Mouse (Mus musculus): ENCODE measurements at regions not wholly inside any gene's neighbourhood (a gene's known extent, or its start where the extent isn't known, plus 50 kb on each side); places are given as distances from the start of the nearest gene placed in this dataset.

DNA sequence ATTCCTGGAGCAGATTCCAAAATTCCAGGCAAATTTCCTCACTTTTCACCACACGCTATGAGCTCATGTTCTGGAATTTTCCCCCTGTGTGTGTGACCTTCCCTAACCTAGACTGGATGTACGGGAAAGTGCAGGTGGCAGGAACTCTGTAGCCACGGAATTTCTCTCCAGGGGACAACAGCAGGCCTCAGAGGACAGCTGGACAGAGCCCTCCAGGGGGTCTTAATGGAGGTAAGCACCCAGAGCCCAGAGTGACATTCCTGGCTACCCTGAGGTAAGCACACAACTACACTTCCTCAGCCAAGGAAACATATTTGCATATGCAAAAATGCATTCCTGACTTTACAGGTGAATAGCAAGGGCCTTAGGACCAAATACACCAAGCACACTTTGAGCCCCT lies 135.8 kb downstream of the Fam43a start:
- no peak for DNase-seq (ENCODE audit: low read depth, low spot score)

DNA sequence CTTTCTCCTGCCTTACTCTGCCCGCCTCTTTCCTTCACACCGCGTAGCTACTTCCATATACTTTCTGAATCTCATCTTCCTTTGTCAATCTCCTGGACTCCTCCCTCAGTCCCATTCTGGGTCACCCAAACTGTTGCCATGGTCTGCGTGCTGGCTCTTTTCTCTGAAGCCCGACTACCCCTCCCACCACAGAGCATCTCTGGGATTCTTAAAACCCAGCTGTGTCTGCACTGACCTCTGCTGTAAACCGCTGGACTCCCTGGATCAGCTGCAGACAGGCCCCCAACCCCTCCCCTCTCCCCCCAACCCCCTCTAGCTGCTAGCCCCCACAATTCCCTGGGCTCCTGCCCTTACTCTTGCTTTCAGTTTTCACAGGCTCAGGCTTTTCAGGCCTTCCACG lies 136.4 kb downstream of the Fam43a start:
- no peak for DNase-seq (ENCODE audit: low read depth, low spot score)

DNA sequence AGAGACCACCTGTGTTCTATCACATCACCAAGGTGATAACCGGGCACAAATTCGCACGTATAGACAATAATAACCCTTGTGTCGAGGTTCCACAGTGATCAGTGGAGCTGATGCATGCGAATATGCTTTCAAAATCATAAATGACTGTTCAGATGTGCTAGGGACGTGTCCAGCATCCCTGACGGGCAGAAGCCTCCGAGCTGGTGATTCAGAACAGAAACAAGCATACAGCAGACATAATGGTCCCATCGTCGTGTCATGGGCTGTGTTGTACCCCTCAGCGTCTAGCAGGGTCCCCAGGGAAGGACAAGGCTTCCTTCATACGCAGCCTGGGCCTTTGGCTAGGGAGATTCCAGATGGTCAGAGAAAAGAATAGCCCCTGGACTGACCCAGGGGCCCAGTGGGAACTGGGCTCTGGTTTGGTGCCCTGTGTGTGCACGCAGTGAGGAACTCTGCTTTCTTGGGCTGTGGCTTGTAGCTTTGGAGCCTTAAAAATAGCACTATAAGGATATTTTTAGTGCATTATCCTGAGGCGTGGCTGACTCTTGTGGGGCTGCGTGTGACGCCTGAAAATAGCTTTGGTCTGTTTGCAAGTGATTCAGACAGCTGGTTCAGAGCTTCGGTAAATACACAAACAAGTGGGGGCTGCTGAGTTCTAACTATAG lies 137.3 kb downstream of the Fam43a start:
- DNase-seq (ENCODE audit: low read depth, low spot score) = no peak

DNA sequence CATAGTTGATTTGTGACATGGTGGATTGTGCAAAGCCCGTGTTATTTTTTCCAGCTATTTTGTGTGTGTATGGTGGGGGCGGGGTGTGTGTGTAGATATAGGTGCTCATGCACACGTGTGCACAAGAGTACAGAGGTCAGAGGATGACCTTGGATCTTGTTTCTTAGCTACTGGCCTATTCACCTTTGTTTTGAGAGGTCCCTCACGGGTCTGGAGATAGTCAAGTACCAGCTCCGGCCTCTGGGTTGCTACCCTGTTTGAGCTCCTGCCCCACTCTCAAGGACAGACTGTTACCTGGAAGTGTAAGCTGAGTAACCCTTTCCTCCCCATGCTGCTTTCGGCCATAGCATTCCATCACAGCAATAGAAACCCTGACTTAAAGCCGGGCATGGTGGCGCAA lies 138.0 kb downstream of the Fam43a start:
- no peak for DNase-seq (ENCODE audit: low read depth, low spot score)

DNA sequence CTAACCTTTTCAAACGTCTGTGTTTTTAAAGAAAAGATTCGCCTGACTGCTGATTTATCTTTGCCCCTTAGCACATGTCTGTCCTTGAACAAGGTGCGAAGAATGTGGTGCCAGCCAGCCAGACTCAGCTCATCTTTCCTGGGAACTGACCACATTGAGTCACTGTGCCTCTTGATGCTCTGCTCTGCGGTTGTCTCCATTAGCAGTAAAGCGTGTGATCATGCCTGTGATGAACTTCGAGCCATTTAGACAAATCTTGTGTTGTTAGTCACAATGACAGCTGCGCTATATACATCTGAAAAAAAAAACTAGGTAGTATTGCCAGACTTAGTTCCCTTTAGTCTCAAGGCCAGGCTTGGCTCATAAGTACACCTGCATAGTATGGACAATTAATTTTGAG lies 140.1 kb downstream of the Fam43a start:
- no peak for DNase-seq (ENCODE audit: low read depth, low spot score)

DNA sequence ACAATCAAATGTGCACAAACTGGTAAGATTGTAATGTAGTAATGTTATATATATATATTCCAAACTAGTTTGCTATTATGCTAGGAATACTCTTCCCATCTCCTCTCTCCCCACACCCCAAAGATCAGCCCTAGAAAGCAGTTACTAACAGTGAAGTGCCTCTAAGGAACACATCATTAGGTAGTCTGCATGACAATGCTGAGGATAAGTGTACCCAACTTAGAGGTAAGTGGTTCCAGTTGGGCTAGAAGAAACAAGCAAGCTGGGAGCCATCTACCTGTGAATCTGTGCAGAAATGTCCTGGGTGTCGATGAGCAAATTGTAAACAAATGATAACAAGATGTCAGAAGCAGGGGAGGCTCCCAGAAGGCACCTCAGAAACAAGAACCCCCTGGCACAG lies 141.7 kb downstream of the Fam43a start:
- DNase-seq (ENCODE audit: low read depth, low spot score) = no peak

DNA sequence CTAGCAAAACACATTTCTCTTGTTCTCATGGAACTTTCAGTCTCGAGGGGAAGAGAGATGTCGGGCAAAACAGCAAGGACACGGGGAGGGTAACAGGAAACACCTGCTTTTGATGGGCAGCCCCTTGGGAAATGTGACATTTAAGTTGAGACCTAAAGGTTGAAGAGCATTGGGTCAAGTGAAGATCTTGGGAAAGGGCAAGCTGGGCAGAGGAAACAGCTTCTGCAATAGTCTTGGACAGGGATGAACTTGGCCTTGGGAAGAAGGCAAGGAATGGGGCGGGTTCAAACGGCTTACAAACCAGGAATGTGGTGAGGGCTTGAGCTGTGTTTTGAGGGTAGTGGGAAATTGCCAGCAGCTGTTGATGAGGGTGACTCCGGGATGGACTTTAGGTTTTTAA lies 143.0 kb downstream of the Fam43a start:
- DNase-seq (ENCODE audit: low read depth, low spot score) = no peak

DNA sequence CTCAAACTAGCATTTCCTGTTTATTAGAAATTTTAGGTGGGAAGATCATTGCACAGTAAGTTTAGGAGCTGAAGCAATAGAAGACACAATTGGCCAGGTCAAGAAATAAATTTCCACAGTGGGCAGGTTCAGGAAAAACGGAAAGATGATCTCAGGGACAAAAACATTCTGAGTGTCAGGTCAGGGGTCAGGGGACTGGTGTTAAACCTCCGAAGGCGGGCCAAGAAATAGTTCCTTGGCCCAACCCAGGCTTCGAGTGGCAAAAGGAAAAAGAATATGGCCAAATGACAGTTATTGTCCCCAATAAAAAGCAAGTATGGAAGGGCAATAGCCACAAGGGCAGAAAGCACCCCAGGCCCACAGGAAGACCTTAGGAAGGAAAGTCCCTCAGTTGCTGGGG lies 144.0 kb downstream of the Fam43a start:
- no peak for DNase-seq (ENCODE audit: low read depth, low spot score)

DNA sequence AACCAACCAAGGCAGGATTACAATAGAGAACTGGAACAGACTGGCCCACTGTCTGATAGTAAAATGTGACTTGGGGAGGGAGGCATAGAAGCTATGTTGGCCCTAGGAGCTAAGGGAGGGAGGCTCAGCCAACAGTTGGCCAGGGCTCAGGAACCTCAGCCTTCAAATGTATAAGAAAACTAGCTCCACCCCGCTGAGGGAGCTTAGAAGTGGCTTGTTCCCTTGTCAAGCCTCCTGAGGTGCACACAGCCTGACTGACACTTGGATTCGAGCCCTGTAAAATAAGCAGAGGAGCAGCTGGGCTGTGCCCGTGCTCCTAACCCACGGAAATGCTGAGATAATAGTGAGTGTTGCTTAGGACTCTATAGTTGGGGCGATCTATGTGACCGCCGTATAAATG lies 144.7 kb downstream of the Fam43a start:
- DNase-seq (ENCODE audit: low read depth, low spot score) = no peak

DNA sequence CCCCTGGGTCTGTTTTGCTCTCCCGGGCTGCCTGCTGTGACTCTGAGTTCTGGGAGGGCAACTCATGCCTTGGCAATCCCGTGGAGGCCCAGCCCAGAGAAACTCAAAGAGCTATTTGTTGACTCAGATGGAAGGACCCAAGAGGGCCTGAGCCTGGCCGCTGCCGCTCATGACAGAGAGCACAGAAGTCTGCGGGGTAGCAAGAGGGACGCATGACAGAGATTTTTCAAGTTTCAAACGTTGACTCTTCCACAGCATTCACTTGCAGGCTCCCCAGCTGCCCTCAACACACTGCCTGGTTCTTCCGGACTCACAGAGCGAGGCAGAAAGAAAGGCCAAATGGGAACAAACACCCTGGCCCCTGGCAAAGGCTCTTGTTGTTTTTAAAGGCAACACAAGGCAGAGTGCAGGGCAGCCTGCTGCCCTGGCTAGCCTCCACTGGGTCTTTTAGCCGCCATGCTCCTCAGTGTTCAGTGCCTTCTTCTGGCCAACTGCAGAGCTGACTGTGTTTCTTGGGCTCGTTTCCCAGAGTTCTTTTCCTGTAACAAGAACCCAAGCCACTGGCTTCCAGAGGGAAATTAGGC lies 146.2 kb downstream of the Fam43a start:
- DNase-seq (ENCODE audit: low read depth, low spot score) = no peak

DNA sequence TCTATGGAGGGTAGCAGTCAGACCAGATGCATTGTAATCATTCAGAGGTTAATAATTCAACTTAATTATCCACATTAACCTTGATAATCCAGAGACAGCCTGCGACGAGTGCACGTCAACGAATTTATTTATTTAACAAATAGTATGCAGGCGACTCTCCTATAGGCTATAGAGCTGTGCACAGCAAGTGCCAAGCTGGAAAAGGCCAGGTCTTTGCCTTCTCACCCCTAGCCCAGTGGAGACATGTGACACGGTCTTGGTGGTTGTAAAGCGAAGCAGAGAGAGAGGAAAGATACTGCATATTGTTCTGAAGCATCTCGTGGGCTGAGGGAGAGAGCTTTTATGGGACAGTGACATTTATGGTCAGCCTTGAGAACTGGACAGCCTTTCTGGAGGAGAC lies 146.7 kb downstream of the Fam43a start:
- DNase-seq (ENCODE audit: low read depth, low spot score) = no peak

DNA sequence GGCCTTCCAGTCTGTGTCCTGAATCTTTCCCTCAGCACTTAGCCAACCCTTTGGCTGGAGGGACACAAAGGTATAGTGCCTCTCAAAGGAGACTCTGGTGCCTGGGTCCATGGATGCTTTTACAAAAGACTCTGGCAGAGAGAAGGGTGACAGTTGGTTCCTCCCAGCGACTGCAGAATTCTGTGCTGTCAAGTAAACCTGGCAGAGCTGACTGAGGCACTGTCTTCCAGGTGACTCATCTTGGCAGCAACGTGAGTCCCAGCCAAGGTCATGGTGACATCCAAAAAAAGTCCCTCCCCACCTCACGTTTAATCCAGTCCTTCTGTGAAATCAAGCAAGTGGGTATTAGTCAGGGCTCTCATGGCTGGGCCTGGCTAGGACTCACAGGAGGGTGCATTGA lies 150.3 kb downstream of the Fam43a start:
- no peak for DNase-seq (ENCODE audit: low read depth, low spot score)

DNA sequence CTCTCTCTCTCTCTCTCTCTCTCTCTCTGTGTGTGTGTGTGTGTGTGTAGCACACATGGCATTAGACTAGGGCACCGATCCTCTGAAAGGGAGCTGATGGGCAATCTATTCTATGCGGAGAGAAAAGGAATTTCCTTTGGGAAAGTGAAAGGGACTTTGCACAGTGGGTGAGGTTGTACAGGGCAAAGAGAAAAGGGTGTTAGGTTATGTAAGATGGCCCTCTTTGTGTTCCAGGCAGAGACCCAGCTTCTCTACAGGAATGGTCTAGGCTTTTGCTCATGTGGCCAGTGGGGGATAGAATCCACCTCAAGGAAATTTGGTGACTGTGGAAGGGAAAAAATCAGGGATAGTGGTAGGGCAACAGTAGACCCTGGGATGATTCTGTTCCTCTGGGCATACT lies 156.2 kb downstream of the Fam43a start:
- DNase-seq (ENCODE audit: low read depth, low spot score) = no peak

DNA sequence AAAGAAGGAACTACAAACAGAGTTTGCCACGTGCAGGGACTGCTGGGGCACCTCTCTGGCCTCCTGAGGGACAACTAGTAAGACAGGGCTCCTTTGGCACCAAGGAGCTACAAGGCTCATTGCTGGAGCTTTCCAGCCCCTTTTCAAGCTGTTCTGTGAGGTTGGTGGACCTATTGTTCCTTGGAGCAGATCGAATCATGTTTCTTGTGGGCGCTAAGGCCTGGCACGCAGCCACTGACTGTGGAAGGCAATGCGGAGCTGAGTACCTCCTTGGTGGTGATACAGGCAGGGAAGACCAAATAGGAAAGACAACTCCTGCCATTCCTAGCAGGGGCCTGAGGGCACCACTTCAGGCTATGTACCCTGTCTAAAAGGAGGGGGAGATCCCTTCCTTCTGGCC lies 157.2 kb downstream of the Fam43a start:
- DNase-seq (ENCODE audit: low read depth, low spot score) = no peak

DNA sequence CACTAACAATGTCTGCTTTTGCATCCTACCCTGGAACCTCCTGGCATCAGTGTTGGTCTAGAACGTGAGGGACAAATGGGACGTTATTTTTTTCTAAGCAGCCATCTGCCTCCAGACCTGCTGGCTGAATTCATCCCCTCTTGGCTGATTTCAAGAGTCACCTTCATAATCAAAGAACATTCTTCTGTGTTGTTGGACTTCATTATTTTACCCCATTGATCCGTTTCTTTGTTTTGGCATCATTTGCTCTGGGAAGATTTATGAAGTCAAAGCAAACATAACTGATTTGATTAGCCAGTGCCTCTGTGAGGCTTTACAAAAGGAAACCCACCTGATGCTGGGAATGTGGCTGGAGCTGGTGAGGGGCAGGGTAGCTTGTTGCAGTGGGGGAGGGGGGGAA lies 158.0 kb downstream of the Fam43a start:
- no peak for DNase-seq (ENCODE audit: low read depth, low spot score)

DNA sequence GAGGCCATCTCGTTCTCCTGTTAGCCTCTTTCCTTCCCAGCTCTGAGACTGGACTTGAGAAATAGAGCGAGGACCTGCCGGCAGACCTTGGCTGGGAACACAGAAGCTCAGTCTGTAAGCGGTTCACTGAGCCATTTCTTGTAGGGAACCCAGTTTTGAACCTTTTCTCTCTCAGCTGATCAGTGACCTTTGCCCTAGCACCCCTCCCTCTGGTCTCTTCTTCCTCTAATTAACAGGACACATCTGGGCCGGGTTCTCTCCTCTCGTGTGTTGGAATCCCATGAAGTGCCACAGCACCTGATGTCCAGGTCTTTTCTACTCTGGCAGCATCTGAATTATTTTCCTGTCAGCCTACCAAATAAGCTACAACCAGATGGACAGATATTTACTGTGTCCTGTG lies 158.5 kb downstream of the Fam43a start:
- no peak for DNase-seq (ENCODE audit: low read depth, low spot score)

DNA sequence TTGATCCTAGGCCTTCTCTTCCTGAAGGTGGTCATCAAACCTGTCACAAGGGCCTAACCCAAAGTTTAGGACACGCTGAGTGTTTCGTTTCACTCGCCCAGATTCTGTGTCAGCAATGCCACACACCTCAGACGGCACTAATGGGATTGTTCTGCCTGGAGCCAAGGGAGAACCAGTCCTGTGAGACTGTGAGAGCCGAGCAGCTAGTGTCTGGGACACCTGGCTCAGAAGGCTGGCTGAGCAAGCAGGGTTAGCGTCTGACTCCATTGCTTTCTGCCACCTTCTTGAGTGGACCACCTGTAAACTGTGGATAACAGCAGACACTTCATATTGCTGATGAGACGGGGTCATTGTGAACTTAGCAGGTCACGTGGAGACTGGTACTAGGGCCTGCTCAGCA lies 160.0 kb downstream of the Fam43a start:
- no peak for DNase-seq (ENCODE audit: low read depth, low spot score)

DNA sequence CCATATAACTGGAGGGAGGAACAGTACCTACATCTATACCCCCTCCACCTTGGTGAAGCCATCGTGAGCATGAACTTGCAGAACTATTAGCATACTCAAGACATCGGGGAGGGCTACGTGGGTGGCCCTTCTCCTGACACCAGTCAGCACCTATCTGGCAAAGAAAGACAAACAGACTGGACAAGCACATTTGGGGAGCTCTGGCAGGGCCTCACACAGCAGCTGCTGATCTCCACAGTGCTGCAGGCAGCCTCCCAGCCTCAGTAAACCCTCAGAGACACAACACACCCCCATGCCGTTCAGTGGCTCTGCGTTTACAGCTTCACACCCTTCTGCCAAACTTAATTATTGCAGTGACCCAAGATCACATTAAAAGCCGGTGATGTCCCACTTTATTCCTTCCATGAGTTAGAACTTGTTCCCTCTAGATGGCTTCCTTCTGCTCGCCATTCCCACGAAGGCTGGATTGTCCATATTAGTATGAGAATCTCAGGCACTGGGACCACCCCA lies 161.7 kb downstream of the Fam43a start:
- no peak for DNase-seq (ENCODE audit: low read depth, low spot score)

DNA sequence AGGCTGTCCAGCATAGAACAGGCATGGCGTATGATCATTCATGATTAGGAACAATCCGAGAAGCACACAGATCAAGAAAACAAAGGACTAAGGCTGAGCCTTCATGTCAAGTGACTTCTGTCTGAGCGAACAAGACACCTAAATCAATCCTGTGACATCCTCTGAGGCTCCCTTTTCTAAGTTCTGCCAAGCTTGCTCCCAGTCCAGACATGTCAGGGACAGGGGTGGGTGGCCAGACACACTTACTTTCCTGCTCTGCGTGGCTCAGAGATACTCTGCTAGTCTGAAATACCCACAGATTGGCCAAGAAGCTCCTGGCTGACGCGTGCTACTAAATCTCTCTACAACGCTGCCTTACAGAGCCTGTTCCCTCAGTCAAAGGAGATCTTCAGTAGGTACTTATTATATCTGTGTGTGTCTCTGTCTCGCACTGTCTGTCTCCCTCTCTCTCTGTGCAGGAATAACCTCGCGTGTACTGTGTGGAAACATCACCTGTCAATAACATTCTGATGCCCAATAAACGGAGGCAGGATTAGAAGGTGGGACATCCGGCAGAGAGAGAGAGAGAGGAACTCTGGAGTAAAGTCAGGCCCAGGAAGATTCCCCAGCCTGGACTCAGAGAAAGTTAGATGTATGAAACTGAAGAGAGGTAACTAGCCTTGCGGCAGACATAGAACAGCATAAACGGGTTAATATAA lies 163.5 kb downstream of the Fam43a start:
- no peak for DNase-seq (ENCODE audit: low read depth, low spot score)

DNA sequence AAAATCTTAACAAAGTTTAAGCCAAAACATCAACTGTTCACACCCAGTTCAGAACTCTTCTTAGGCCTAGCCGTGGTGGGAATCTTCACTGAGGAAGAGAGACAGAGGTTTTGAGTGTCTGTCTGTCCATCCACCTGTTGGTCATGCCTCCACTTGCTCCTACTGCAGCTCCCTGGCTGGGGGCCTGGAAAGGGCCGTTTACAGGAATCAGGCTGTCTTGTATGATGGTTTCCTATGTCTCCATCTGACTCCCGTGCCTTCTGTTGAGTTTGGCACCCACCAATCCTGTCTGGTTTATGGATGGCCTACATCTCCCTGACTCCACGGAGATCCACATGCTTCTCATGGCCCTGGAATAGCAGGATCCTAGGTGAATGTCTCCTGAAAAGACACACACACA lies 166.1 kb downstream of the Fam43a start:
- DNase-seq (ENCODE audit: low read depth, low spot score) = no peak

DNA sequence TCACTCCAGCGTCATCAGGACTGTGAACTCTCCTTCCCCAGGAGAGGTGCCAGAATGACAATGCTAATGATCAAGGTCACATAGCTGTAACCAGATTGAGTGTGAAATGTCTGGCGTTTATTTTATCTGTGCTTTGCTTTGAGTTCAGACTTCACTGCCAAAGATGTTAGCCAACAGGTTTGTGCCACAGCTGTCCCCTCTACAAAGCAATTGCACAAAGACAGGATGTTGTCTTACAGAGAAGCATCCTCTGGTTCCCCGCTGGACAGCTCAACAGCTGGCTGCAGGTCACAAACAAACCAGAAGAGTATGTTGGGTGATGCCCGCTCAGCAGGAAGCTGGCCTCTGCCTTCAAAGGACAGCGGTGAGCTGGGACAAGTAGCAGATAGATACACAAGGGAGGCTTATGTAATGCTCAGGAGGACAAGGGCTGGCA lies 169.5 kb downstream of the Fam43a start:
- DNase-seq (ENCODE audit: low read depth, low spot score) = no peak

DNA sequence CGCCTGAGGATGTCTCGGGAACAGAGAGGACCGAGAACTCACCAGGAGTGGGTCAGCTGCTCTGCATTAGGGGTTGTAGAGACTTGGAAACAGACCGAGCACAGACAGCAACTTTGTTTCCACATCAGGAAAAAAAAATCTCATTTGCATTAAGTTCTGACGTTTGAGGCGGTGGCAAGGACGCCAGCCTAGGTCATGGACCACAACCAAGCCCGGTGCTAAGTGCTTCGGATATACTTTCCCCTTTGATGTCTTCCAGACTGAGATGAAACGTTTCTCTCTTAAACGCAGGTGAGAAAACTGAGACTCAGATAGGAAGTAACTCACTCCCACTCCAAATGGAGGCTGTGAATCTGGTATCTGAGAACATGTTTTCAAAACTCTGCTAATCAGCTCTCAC lies 169.9 kb downstream of the Fam43a start:
- DNase-seq (ENCODE audit: low read depth, low spot score) = no peak

DNA sequence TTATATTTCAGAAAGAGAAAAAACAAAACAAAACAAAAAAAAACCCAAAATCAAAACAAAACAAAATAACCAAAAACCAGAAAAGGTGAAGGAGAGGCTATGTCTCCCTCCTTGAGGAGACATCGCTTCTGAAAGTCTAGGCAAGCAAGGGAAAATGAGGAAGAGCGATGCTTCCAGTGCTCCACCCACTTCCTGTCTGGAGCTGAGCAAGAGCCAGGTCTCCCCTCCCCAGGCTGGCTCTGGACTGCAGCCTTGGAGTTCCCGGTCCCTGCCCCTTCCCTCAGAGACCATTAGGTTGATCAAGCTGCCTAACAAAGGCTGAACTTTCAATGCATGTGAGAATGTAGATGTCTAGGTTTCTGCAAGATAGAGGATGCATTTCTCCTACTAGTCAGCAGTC lies 173.3 kb downstream of the Fam43a start:
- DNase-seq (ENCODE audit: low read depth, low spot score) = no peak
